Mouse (Mus musculus) left cerebral cortex, adult 2 months (tissue): ENCODE results near the gene Ciao2a. TPM values are rescaled to one million over a fixed set of nuclear protein-coding genes. Genes with fewer than 3 reads are reported as not detected.
A peak's percentile ranks its signal among the peaks of the same experiment; 100 is the strongest.

ENCODE experiments used
- DNase-seq, 2 experiments: peaks; one replicate each; pipeline ENCODE4 v3.0.0; 2021 to 2022; ENCODE audit warnings: low spot score in 2 of 2, mixed read lengths in 1 of 2; ENCODE audit errors: extremely low spot score in 1 of 2
- H3K27ac ChIP-seq: fragments of 200-600 bp; 2 replicates; pipeline ENCODE4 v1.8.1; 2022
- H3K4me3 ChIP-seq: fragments of 200-600 bp; 2 replicates; pipeline ENCODE4 v1.8.1; 2022
- CTCF ChIP-seq: fragments of 200-600 bp; IDR thresholded peaks from 2 replicates; pipeline ENCODE4 v1.8.1; 2022; ENCODE audit warnings: antibody characterized with exemption, mild to moderate bottlenecking, moderate library complexity
- intact Hi-C: fragments of 180-260 bp; cut with DNase I; formaldehyde crosslinking; loops from one replicate; pipeline ENCODE4 v1.15.1; 2025
- total RNA-seq, 2 experiments: library from RNA; stranded (reverse); gene quantifications; 2 replicates each; pipeline ENCODE4 v1.2.3; 2021

Gene Ciao2a
- total RNA-seq, 2 experiments from 2014 or later = 27.6 to 28.7 TPM

DNA sequence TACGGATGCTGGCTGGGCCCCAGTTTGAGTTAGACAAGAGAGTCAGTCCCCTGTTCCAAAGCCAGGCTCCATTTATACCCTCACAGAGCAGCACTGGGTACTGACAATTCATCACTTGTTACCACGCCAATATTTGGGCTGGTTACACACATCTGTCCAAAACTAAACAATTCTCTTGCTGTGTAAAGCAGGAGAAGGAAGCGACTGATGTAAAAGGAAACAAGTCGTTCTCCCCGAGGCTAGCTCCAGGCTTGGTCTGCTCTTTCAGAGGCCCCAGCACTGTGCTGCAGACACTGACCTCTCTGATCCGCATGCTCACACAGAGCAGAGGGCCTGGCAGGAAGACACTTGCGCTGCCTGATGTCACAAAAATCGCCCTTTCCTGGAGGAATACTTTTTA lies 24.8 kb upstream of the Ciao2a start:
- DNase-seq = no peak
- intact Hi-C loops = no loop called here
- Histone ChIP-seq H3K27ac (peak overlapping the region; percentile 82; the same call in 1 of the 2 replicates), H3K4me3 (no peak overlapping the region)
- TF ChIP-seq CTCF = no peak

DNA sequence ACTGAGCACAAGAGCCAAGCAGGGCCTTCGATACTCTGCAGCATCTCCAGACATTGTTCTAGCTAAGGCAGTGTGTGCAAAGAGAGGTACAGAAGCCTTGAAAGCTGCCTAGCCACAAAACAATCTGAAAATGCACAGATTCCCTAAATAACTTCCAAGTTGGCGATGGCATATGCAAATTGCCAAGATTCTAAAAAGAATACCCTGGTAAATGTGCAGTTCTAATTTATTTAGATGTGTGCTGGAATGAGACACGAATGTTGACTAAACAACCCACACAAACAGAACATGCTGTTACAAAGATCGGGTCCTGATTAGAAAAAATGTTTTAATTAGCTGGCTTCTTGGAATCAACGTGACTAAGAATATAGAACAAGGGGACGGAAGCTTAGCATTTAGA lies 23.7 kb upstream of the Ciao2a start:
- H3K27ac ChIP-seq = peak overlapping the region; percentile 82
- no peak for TF ChIP-seq CTCF
- DNase-seq = no peak
- intact Hi-C loops = no loop called here
- no peak overlapping the region for H3K4me3 ChIP-seq

- no peak for TF ChIP-seq CTCF
- Histone ChIP-seq H3K27ac (no peak overlapping the region), H3K4me3 (no peak overlapping the region)
- DNase-seq = no peak
- intact Hi-C loops = no loop called here
These were observed 21.8 kb upstream of the Ciao2a start for GRCm38 (mm10) chr9:66104601-66105000.

DNA sequence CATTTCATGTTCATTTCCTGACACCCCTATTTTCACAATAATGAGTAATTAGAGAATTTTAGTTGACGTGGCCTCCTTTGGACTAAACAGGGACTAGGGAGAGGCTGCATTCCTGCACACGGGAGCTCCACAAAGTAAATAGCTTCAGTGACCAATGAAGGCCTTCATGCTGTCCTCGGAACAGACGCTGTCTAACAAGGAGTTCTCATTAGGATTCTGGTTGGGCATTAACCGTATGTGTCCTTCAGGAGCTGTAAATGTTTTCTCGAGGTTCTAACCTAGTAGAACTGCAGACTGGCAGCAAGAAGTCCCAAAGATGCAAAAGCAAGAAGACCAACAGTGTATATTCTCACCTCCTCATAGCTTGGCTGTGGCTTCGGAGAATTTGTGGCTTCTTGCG lies 21.2 kb upstream of the Ciao2a start:
- intact Hi-C loops = no loop called here
- no peak for DNase-seq
- no peak overlapping the region for H3K27ac ChIP-seq
- no peak for TF ChIP-seq CTCF
- no peak overlapping the region for H3K4me3 ChIP-seq

DNA sequence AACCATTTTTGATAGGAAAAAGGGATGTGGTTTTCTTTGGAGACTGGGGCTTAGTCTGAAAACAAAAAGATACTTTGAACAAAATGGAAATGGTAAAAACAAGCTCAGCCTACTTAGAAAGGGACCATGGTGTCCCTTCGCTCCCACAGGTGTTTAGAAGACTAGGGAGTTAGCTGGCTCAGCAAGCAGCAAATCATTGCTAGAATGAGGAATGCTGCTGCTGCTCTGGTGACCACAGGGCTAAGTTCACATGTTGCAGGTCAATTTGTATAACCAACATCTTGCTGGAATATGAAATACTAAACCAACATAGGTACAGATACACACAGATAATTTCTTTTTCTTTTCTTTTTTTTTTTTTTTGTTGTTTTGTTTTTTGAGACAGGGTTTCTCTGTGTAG lies 16.8 kb upstream of the Ciao2a start:
- no peak for TF ChIP-seq CTCF
- intact Hi-C loops = no loop called here
- no peak for DNase-seq
- Histone ChIP-seq H3K27ac (no peak overlapping the region), H3K4me3 (no peak overlapping the region)

DNA sequence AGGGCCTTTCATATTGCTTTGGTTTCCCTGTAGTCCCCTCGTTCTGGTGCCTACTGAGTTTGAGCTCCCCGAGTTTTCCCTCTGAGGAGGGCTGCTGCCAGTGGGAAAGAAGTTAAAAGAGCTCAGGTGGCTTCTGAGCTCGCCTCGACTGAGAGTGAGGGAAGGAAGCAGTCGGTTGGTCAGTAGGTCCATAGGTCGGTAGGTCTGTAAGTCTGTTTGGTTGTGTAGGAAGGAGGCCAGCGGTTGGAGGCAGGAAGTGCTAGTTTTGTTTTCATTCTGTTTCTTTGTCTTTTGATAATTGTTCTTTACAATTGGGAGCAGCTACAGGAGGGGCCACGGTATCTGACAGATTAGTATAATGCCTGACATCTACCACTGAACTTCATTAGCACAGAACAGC lies 16.3 kb upstream of the Ciao2a start:
- no peak for TF ChIP-seq CTCF
- DNase-seq = no peak
- Histone ChIP-seq H3K4me3 (no peak overlapping the region), H3K27ac (peak overlapping the region; percentile 3; the same call in 1 of the 2 replicates)
- intact Hi-C loops = no loop called here

- Histone ChIP-seq H3K27ac (peak overlapping the region; percentile 3; the same call in 1 of the 2 replicates), H3K4me3 (no peak overlapping the region)
- no peak for DNase-seq
- intact Hi-C loops = no loop called here
- TF ChIP-seq CTCF = no peak
These were observed 15.6 kb upstream of the Ciao2a start for GRCm38 (mm10) chr9:66110611-66111379.

GRCm38 (mm10) chr9:66114341-66114740 lies 12.1 kb upstream of the Ciao2a start:
- intact Hi-C loops = no loop called here
- no peak for DNase-seq
- no peak for TF ChIP-seq CTCF
- Histone ChIP-seq H3K27ac (no peak overlapping the region), H3K4me3 (no peak overlapping the region)

DNA sequence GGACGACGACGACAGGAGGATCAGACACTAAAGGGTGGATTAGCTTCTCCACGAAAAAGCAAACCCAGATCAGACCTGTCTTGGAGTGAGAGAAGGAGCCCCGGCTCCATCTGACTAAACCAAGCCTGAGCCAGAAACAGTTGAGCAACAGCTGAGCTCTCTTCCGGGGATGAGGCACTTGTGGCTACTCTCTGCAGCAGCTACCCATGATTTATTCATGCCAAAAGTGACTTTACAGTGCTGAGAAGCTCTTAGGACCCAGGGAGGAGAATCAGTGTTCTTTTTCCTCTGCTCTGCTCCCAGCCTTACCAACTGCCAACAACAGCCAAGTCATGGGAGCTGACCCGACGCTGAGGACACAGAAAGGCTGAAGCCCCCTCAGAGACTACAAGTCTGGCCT lies 9.5 kb upstream of the Ciao2a start:
- DNase-seq = no peak
- TF ChIP-seq CTCF = no peak
- H3K27ac ChIP-seq = no peak overlapping the region
- intact Hi-C loops = no loop called here
- no peak overlapping the region for H3K4me3 ChIP-seq

- H3K27ac ChIP-seq = 0 out of 2 replicates have a peak overlapping the region, but pooled peaks have one; percentile 1
- intact Hi-C loops = no loop called here
- no peak for DNase-seq
- H3K4me3 ChIP-seq = no peak overlapping the region
- TF ChIP-seq CTCF = peak; percentile 3
These were observed 6.9 kb upstream of the Ciao2a start for GRCm38 (mm10) chr9:66119498-66119897.

DNA sequence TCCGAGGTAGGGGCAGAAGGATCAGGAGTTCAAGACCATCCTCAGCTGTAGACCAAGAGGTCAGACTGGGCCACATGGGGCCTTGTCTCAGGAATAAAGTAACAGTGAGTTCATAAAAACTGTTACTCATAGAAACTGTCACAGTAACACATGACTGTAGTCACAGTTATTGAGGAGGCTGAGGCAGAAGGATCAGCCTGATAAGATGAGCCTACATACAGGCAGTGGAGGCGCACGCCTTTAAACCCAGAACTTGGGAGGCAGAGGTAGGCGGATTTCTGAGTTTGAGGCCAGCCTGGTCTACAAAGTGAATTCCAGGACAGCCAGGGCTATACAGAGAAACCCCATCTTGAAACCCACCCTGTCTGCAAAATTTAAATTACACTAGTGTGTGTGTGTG lies 6.3 kb upstream of the Ciao2a start:
- no peak overlapping the region for H3K27ac ChIP-seq
- DNase-seq = no peak
- TF ChIP-seq CTCF = no peak
- intact Hi-C loops = no loop called here
- no peak overlapping the region for H3K4me3 ChIP-seq

GRCm38 (mm10) chr9:66120945-66121344 lies 5.5 kb upstream of the Ciao2a start:
- no peak overlapping the region for H3K27ac ChIP-seq
- no peak for TF ChIP-seq CTCF
- intact Hi-C loops = no loop called here
- DNase-seq = no peak
- no peak overlapping the region for H3K4me3 ChIP-seq

DNA sequence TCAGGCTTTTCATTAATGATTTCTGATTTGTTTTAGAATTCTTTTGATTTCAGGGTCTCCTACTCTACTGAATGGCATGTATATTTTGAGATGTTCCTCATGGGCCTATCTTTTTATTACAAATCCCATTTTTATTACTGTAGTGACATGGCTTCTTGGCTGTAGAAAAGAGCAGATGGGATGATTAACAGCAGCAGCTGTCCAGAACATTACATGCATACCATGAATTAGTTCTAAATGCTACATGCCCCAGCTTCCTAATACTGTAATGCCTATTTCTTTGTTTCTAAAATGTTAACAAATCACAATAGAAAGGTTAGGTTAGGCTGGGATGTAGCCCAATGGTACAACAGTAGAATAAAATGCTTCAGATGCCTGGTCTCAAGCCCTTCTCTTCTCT lies 5.0 kb upstream of the Ciao2a start:
- no peak for DNase-seq
- Histone ChIP-seq H3K27ac (no peak overlapping the region), H3K4me3 (no peak overlapping the region)
- TF ChIP-seq CTCF = no peak
- intact Hi-C loops = no loop called here
